Mouse (Mus musculus): ENCODE data around the gene Arpc1a.
"Not testable (repeated sequence)": the region's sequence is repeated elsewhere in the genome, so short reads cannot be mapped to it uniquely, and the experiment has no call there.

- TF ChIP-seq CTCF (IDR thresholded peaks at IDR 0.05; ENCODE audit: borderline replicate concordance, insufficient read depth, low read depth, low read length); POLR2A (IDR thresholded peaks at IDR 0.05; ENCODE audit: borderline replicate concordance, insufficient read depth, low read length): not testable (repeated sequence)
These were observed 49.6 kb downstream of the Arpc1a start for GRCm38 (mm10) chr5:145133275-145133674.

Measured in cerebellum, adult 2 months (tissue).